Mouse (Mus musculus): Measurements from ENCODE around the gene Hells. TPM values are rescaled to one million over a fixed set of nuclear protein-coding genes. Genes with fewer than 3 reads are reported as not detected.

Hells gene
- 9.4 and 10.5 TPM in 2 replicates for polyA plus RNA-seq (2015; fragmentation: Nextera tagmentation; extraction: Ambion mirVana)

GRCm38 (mm10) chr19:38930788-38931565 is at the start of gene Hells:
Hells (plus strand) TSS chr19:38930915.
- ATAC-seq: peak; percentile 94
- peak within 1 kb of the TSS; percentile 89 for H3K4me3 ChIP-seq (ENCODE audit: low read depth, low read length)
- peak within 1 kb of the TSS; percentile 92 for H3K9ac ChIP-seq (replicated peaks)
- peaks cover 7% of the 10 kb centered on the region; the same call in 1 of the 2 replicates for H3K36me3 ChIP-seq (replicated peaks; ENCODE audit: insufficient read depth, low read length)
- H3K4me1 ChIP-seq (ENCODE audit: insufficient read depth): peaks cover 9% of the 10 kb centered on the region
- no peaks in the 10 kb centered on the region for H3K9me3 ChIP-seq (ENCODE audit: low read length)
- no peaks in the 10 kb centered on the region for H3K27me3 ChIP-seq (ENCODE audit: insufficient read depth, low read length)
- peak within 1 kb of the TSS; percentile 100 for H3K4me2 ChIP-seq (ENCODE audit: low read depth, low read length)
- WGBS (ENCODE audit: insufficient replicate concordance): 2% methylated on average over 64 of the region's 76 CpGs
- DNase-seq: peak; percentile 93
- TF ChIP-seq EP300 (IDR thresholded peaks at IDR 0.05; ENCODE audit: low read depth) (no peak), CTCF (IDR thresholded peaks at IDR 0.05; ENCODE audit: low read depth) (no peak)
- H3K27ac ChIP-seq (ENCODE audit: low read depth): peak within 1 kb of the TSS; percentile 66

- H3K4me2 ChIP-seq (ENCODE audit: low read depth, low read length): no peak overlapping the region
- no peaks in the 10 kb centered on the region for H3K36me3 ChIP-seq (replicated peaks; ENCODE audit: insufficient read depth, low read length)
- WGBS (ENCODE audit: insufficient replicate concordance): 79% methylated on average over 12 of the region's 12 CpGs
- H3K4me1 ChIP-seq (ENCODE audit: insufficient read depth): no peaks in the 10 kb centered on the region
- TF ChIP-seq EP300 (IDR thresholded peaks at IDR 0.05; ENCODE audit: low read depth) (no peak), CTCF (IDR thresholded peaks at IDR 0.05; ENCODE audit: low read depth) (no peak; the same call in 1 of the 2 replicates)
- H3K27me3 ChIP-seq (ENCODE audit: insufficient read depth, low read length): no peaks in the 10 kb centered on the region
- H3K9ac ChIP-seq (replicated peaks): no peak overlapping the region
- H3K9me3 ChIP-seq (ENCODE audit: low read length): no peaks in the 10 kb centered on the region
- DNase-seq: peak; percentile 38
- no peak overlapping the region for H3K27ac ChIP-seq (ENCODE audit: low read depth)
- H3K4me3 ChIP-seq (ENCODE audit: low read depth, low read length): no peak overlapping the region
- ATAC-seq: no peak
Measured at GRCm38 (mm10) chr19:38901146-38902135, 29.3 kb upstream of the Hells start.

GRCm38 (mm10) chr19:38902501-38902900 is 28.2 kb upstream of the Hells start:
- no peak for ATAC-seq
- Histone ChIP-seq H3K27ac (ENCODE audit: low read depth) (no peak overlapping the region), H3K4me2 (ENCODE audit: low read depth, low read length) (no peak overlapping the region), H3K36me3 (replicated peaks; ENCODE audit: insufficient read depth, low read length) (no peaks in the 10 kb centered on the region), H3K9ac (replicated peaks) (no peak overlapping the region), H3K4me1 (ENCODE audit: insufficient read depth) (no peaks in the 10 kb centered on the region), H3K9me3 (ENCODE audit: low read length) (no peaks in the 10 kb centered on the region), H3K4me3 (ENCODE audit: low read depth, low read length) (no peak overlapping the region), H3K27me3 (ENCODE audit: insufficient read depth, low read length) (no peaks in the 10 kb centered on the region)
- no peak for DNase-seq
- no peak for TF ChIP-seq CTCF (IDR thresholded peaks at IDR 0.05; ENCODE audit: low read depth)
- TF ChIP-seq EP300 (IDR thresholded peaks at IDR 0.05; ENCODE audit: low read depth): no peak
- 86% methylated on average over 5 of the region's 5 CpGs for WGBS (ENCODE audit: insufficient replicate concordance)

GRCm38 (mm10) chr19:38913786-38914185 is 16.9 kb upstream of the Hells start:
- DNase-seq (no peak), ATAC-seq (no peak)
- H3K4me1 ChIP-seq (ENCODE audit: insufficient read depth): no peaks in the 10 kb centered on the region
- H3K36me3 ChIP-seq (replicated peaks; ENCODE audit: insufficient read depth, low read length): peaks cover 6% of the 10 kb centered on the region; the same call in 1 of the 2 replicates
- no peaks in the 10 kb centered on the region for H3K27me3 ChIP-seq (ENCODE audit: insufficient read depth, low read length)
- no peak overlapping the region for H3K9ac ChIP-seq (replicated peaks)
- H3K9me3 ChIP-seq (ENCODE audit: low read length): no peaks in the 10 kb centered on the region
- WGBS (ENCODE audit: insufficient replicate concordance): 91% methylated on average over 9 of the region's 9 CpGs
- TF ChIP-seq CTCF (IDR thresholded peaks at IDR 0.05; ENCODE audit: low read depth) (no peak), EP300 (IDR thresholded peaks at IDR 0.05; ENCODE audit: low read depth) (no peak)
- H3K27ac ChIP-seq (ENCODE audit: low read depth): no peak overlapping the region
- H3K4me3 ChIP-seq (ENCODE audit: low read depth, low read length): no peak overlapping the region
- H3K4me2 ChIP-seq (ENCODE audit: low read depth, low read length): no peak overlapping the region

GRCm38 (mm10) chr19:38914926-38915325 is 15.8 kb upstream of the Hells start:
- H3K36me3 ChIP-seq (replicated peaks; ENCODE audit: insufficient read depth, low read length): peaks cover 9% of the 10 kb centered on the region; the same call in 1 of the 2 replicates
- no peak overlapping the region for H3K4me2 ChIP-seq (ENCODE audit: low read depth, low read length)
- H3K4me3 ChIP-seq (ENCODE audit: low read depth, low read length): no peak overlapping the region
- WGBS (ENCODE audit: insufficient replicate concordance): 93% methylated on average over 15 of the region's 15 CpGs
- no peaks in the 10 kb centered on the region for H3K4me1 ChIP-seq (ENCODE audit: insufficient read depth)
- H3K27ac ChIP-seq (ENCODE audit: low read depth): no peak overlapping the region
- TF ChIP-seq EP300 (IDR thresholded peaks at IDR 0.05; ENCODE audit: low read depth) (no peak), CTCF (IDR thresholded peaks at IDR 0.05; ENCODE audit: low read depth) (no peak)
- DNase-seq (no peak), ATAC-seq (no peak)
- no peak overlapping the region for H3K9ac ChIP-seq (replicated peaks)
- no peaks in the 10 kb centered on the region for H3K27me3 ChIP-seq (ENCODE audit: insufficient read depth, low read length)
- no peaks in the 10 kb centered on the region for H3K9me3 ChIP-seq (ENCODE audit: low read length)

GRCm38 (mm10) chr19:38915677-38916076 is 15.0 kb upstream of the Hells start:
- no peaks in the 10 kb centered on the region for H3K27me3 ChIP-seq (ENCODE audit: insufficient read depth, low read length)
- H3K36me3 ChIP-seq (replicated peaks; ENCODE audit: insufficient read depth, low read length): peaks cover 10% of the 10 kb centered on the region; the same call in 1 of the 2 replicates
- DNase-seq: peak; percentile 34
- no peak for TF ChIP-seq EP300 (IDR thresholded peaks at IDR 0.05; ENCODE audit: low read depth)
- TF ChIP-seq CTCF (IDR thresholded peaks at IDR 0.05; ENCODE audit: low read depth): peak; percentile 67
- ATAC-seq: no peak
- no peak overlapping the region for H3K9ac ChIP-seq (replicated peaks)
- no peaks in the 10 kb centered on the region for H3K9me3 ChIP-seq (ENCODE audit: low read length)
- H3K4me2 ChIP-seq (ENCODE audit: low read depth, low read length): no peak overlapping the region
- no peaks in the 10 kb centered on the region for H3K4me1 ChIP-seq (ENCODE audit: insufficient read depth)
- WGBS (ENCODE audit: insufficient replicate concordance): 57% methylated on average over 3 of the region's 3 CpGs
- H3K4me3 ChIP-seq (ENCODE audit: low read depth, low read length): no peak overlapping the region
- no peak overlapping the region for H3K27ac ChIP-seq (ENCODE audit: low read depth)
